Mouse (Mus musculus) heart, embryonic 14.5 days (tissue): ENCODE results near the gene Unc45a. TPM values are rescaled to one million over a fixed set of nuclear protein-coding genes. Genes with fewer than 3 reads are reported as not detected.
A peak's percentile ranks its signal among the peaks of the same experiment; 100 is the strongest.

Experiments
- ATAC-seq: fragments of 200-750 bp; cut with Nextera tagmentation; 2 replicates; pipeline ENCODE4 v1.8.0; 2017; ENCODE audit warnings: low read depth, moderate TSS enrichment; ENCODE audit not compliant: insufficient number of reproducible peaks, insufficient read depth, low FRiP score
- H3K27ac ChIP-seq, 2 experiments: fragments of 200-500 bp in 1 of 2; fragments of 300-500 bp in 1 of 2; sonication (generic) in 1 of 2; replicated peaks in 1 of 2; 2 replicates each; pipeline ENCODE4 v1.5.1; 2012 to 2014; ENCODE audit warnings: low read depth in 2 of 2, low read length in 2 of 2, control low read depth in 1 of 2, mild to moderate bottlenecking in 1 of 2, mixed read lengths in 1 of 2; ENCODE audit not compliant: control insufficient read depth in 1 of 2, insufficient read depth in 1 of 2
- H3K27me3 ChIP-seq: fragments of 300-500 bp; sonication (generic); 2 replicates; pipeline ENCODE4 v1.6.1; 2014; ENCODE audit warnings: mild to moderate bottlenecking, low read length, control low read depth; ENCODE audit not compliant: control insufficient read depth, insufficient read depth
- H3K36me3 ChIP-seq: fragments of 300-500 bp; sonication (generic); 2 replicates; pipeline ENCODE4 v1.6.1; 2014; ENCODE audit warnings: mild to moderate bottlenecking, control low read depth, low read length, mixed read lengths; ENCODE audit not compliant: control insufficient read depth, insufficient read depth
- H3K4me1 ChIP-seq, 2 experiments: fragments of 200-500 bp in 1 of 2; fragments of 300-500 bp in 1 of 2; sonication (generic) in 1 of 2; 2 replicates each; pipeline ENCODE4 v1.6.1; 2012 to 2014; ENCODE audit warnings: low read length in 2 of 2, control low read depth in 1 of 2, mixed read lengths in 1 of 2; ENCODE audit not compliant: control insufficient read depth in 2 of 2, insufficient read depth in 2 of 2
- H3K4me2 ChIP-seq: fragments of 300-500 bp; sonication (generic); 2 replicates; pipeline ENCODE4 v1.6.1; 2014; ENCODE audit warnings: mild to moderate bottlenecking, low read length
- H3K4me3 ChIP-seq, 2 experiments: fragments of 200-500 bp in 1 of 2; fragments of 300-500 bp in 1 of 2; sonication (generic) in 1 of 2; 2 replicates each; pipeline ENCODE4 v1.5.1; 2012 to 2014; ENCODE audit warnings: low read length in 2 of 2, mild to moderate bottlenecking in 2 of 2, control low read depth in 1 of 2, low read depth in 1 of 2, moderate library complexity in 1 of 2; ENCODE audit not compliant: control insufficient read depth in 1 of 2, insufficient read depth in 1 of 2
- H3K9ac ChIP-seq: fragments of 300-500 bp; sonication (generic); 2 replicates; pipeline ENCODE4 v1.6.1; 2014; ENCODE audit warnings: mild to moderate bottlenecking, low read length
- H3K9me3 ChIP-seq: fragments of 300-500 bp; sonication (generic); 2 replicates; pipeline ENCODE4 v1.6.1; 2016; ENCODE audit warnings: low read length, control low read depth; ENCODE audit not compliant: control insufficient read depth
- WGBS: fragments of 180-500 bp; shearing (Covaris S2); extraction: QIAGEN DNeasy Blood & Tissue Kit; methylation state at CpG from one replicate; pipeline ENCODE4 v1.1.7; 2014; 5-methylcytosine and 5-hydroxymethylcytosine counted together
- polyA plus RNA-seq: library from polyadenylated mRNA; unstranded; fragments of >200 nt; fragmentation: Nextera tagmentation; extraction: Ambion mirVana; gene quantifications from 2 replicates; pipeline ENCODE4 v1.2.1, GENCODE M21; 2014

Unc45a gene
- polyA plus RNA-seq, 1 experiment from 2014 or later, result 12.0 TPM

GRCm38 (mm10) chr7:80347670-80348586, 7.1 kb upstream of the Unc45a start:
- H3K4me3 ChIP-seq, result no peak overlapping the region
- H3K4me1 ChIP-seq, result peaks cover 7 to 9% of the 10 kb centered on the region in 2 experiments
- H3K36me3 ChIP-seq, result peaks cover 31% of the 10 kb centered on the region
- no peak overlapping the region for H3K4me2 ChIP-seq
- H3K27me3 ChIP-seq, result no peaks in the 10 kb centered on the region
- WGBS, result 64% methylated on average over 13 of the region's 13 CpGs
- H3K27ac ChIP-seq, result no peak overlapping the region
- H3K9me3 ChIP-seq, result no peaks in the 10 kb centered on the region
- no peak for ATAC-seq
- H3K9ac ChIP-seq, result no peak overlapping the region

DNA sequence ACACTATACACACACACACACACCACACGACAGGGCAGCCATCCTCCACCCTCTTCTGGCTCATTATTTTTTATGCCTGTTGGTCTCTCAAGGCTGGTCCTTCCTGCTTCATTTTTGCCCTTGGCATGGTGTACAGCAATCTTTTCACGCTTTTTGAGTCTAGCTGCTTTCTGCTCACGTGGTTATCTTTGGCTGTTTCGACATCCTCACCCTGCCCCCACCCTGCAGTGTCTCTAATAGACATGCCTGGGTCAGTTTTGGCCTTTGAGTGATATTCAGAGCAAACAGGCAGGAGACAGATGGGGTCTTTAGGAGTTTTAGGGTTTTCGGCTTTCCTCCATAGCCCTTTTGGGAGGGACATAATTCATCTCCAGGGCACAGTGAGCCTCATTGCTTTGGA, 6.0 kb upstream of the Unc45a start:
- no peak overlapping the region for H3K4me3 ChIP-seq
- H3K36me3 ChIP-seq, result peaks cover 21% of the 10 kb centered on the region
- WGBS, result 67% methylated on average over 5 of the region's 5 CpGs
- H3K4me2 ChIP-seq, result no peak overlapping the region
- H3K27me3 ChIP-seq, result no peaks in the 10 kb centered on the region
- no peaks in the 10 kb centered on the region for H3K9me3 ChIP-seq
- no peak for ATAC-seq
- H3K27ac ChIP-seq, result no peak overlapping the region
- H3K9ac ChIP-seq, result no peak overlapping the region
- H3K4me1 ChIP-seq, result peaks cover 9 to 14% of the 10 kb centered on the region in 2 experiments

DNA sequence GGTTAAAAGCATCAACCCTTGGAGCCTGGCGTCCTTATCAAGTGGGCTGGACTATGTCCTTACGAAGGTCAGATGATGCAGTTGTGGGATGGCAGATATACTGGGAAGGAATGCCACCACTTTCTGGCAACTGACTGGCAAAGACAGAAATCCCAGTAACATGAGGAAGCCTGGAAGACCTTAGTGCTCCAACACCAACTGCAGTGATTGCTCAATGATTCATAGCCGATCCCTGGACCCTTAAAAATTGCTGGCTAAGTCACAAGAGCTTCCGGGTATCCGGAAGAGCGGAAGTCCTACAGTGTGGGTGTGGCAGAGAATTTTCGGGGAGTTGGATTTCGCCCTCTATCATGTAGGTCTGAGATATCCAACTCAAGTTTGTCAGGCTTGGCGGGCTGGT, 5.4 kb upstream of the Unc45a start:
- H3K4me1 ChIP-seq, result peaks cover 11 to 15% of the 10 kb centered on the region in 2 experiments
- H3K27me3 ChIP-seq, result no peaks in the 10 kb centered on the region
- no peak overlapping the region for H3K4me2 ChIP-seq
- H3K9ac ChIP-seq, result no peak overlapping the region
- no peak overlapping the region for H3K27ac ChIP-seq
- ATAC-seq, result no peak
- H3K9me3 ChIP-seq, result no peaks in the 10 kb centered on the region
- no peak overlapping the region for H3K4me3 ChIP-seq
- WGBS, result 76% methylated on average over 9 of the region's 9 CpGs
- H3K36me3 ChIP-seq, result peaks cover 16% of the 10 kb centered on the region

DNA sequence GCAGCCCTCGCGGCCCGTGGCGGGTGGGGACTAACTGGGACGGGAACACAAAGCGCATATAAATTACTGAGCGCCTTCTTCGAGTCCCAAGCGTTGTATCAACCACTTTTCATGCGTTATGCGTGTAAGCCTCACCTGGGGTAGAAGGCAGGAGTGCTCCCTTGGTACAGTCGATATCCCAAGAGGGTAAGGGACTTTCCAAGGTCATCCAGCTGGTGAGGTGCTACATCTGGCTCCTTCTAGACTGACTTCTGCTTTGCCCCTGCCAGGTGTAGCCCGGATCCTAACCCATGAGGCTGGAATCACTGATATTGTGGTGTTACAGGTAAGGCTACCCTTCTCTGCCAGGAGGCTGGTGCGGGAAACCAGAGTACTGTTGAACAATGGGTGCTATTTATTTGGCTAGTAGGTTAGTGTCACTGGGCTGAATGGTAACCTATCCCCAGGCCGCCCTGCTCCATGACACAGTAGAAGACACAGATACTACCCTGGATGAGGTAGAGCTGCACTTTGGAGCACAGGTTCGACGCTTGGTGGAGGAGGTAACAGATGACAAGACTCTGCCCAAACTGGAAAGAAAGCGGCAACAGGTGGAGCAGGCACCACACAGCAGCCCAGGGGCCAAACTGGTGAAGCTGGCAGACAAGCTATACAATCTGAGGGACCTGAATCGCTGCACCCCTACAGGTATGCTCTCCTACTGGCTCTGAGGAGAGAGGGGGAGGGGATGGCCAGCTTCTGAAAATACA, 2.6 kb upstream of the Unc45a start:
- Histone ChIP-seq H3K4me2 (peak overlapping the region; percentile 81), H3K4me1 (peaks cover 24 to 33% of the 10 kb centered on the region in 2 experiments), H3K27ac (peak overlapping the region; percentile 68), H3K27me3 (no peaks in the 10 kb centered on the region), H3K4me3 (peak overlapping the region; percentile 55 to 67), H3K36me3 (no peaks in the 10 kb centered on the region), H3K9me3 (no peaks in the 10 kb centered on the region), H3K9ac (peak overlapping the region; percentile 92)
- ATAC-seq, result no peak
- WGBS, result 26% methylated on average over 19 of the region's 19 CpGs

GRCm38 (mm10) chr7:80342858-80343257, 2.1 kb upstream of the Unc45a start, which contains the start of gene Hddc3:
Hddc3 (plus strand) TSS chr7:80343104.
- H3K36me3 ChIP-seq, result peaks cover under 1% of the 10 kb centered on the region; the same call in 1 of the 2 replicates
- no peaks in the 10 kb centered on the region for H3K27me3 ChIP-seq
- peak within 1 kb of the TSS; percentile 81 for H3K4me2 ChIP-seq
- no peaks in the 10 kb centered on the region for H3K9me3 ChIP-seq
- 2% methylated on average over 25 of the region's 25 CpGs for WGBS
- peak within 1 kb of the TSS; percentile 68 for H3K27ac ChIP-seq
- H3K4me1 ChIP-seq, result peaks cover 24 to 35% of the 10 kb centered on the region in 2 experiments
- no peak for ATAC-seq
- peak within 1 kb of the TSS; percentile 55 to 67 for H3K4me3 ChIP-seq
- H3K9ac ChIP-seq, result peak within 1 kb of the TSS; percentile 92

DNA sequence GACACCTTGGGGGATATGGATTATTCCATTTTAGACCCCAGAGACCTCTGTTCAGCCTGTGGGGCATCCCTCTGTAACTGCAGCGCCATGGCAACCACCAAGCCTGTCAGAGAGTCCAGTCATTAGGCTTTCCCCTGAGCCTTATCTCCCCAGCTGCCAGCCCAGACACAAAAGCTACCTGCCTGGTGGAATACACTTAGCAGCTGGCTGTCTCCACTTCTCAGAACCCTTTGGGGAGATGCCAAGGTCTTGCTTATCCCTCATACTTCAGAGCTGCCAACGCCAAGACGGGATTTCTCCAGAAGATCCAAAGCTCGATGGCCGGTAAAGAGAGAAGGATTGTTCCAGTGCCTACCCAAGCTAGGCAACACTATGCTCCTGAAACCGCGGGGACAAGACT, 988 bp upstream of the Unc45a start:
- Histone ChIP-seq H3K9me3 (no peaks in the 10 kb centered on the region), H3K36me3 (peaks cover 11% of the 10 kb centered on the region), H3K27ac (no peak overlapping the region), H3K4me2 (no peak overlapping the region), H3K4me3 (no peak overlapping the region), H3K27me3 (no peaks in the 10 kb centered on the region), H3K9ac (no peak overlapping the region), H3K4me1 (peaks cover 22 to 35% of the 10 kb centered on the region in 2 experiments)
- ATAC-seq, result no peak
- WGBS, result 54% methylated on average over 7 of the region's 7 CpGs

GRCm38 (mm10) chr7:80339793-80340628, 794 bp downstream of the Unc45a start:
- H3K9ac ChIP-seq, result peak overlapping the region; percentile 70
- peaks cover 29% of the 10 kb centered on the region for H3K36me3 ChIP-seq
- no peaks in the 10 kb centered on the region for H3K27me3 ChIP-seq
- H3K4me3 ChIP-seq, result peak overlapping the region; percentile 62 to 82
- WGBS, result under 1% methylated on average over 45 of the region's 45 CpGs
- ATAC-seq, result peak; percentile 97
- no peaks in the 10 kb centered on the region for H3K9me3 ChIP-seq
- peak overlapping the region; percentile 69 for H3K4me2 ChIP-seq
- H3K27ac ChIP-seq, result peak overlapping the region; percentile 90 to 94
- peaks cover 22 to 33% of the 10 kb centered on the region in 2 experiments for H3K4me1 ChIP-seq
